Mouse (Mus musculus) forebrain, embryonic 16.5 days (tissue): ENCODE data around the gene Krt17. TPM values are rescaled to one million over a fixed set of nuclear protein-coding genes. Genes with fewer than 3 reads are reported as not detected.

Experiments
- ATAC-seq: fragments of 200-750 bp; cut with Nextera tagmentation; 2 replicates; pipeline ENCODE4 v1.8.0; 2017; ENCODE audit warnings: mild to moderate bottlenecking, moderate library complexity
- H3K27ac ChIP-seq: fragments of 300-500 bp; sonication (generic); 2 replicates; pipeline ENCODE4 v1.5.1; 2014; ENCODE audit warnings: low read length, control low read depth
- H3K27me3 ChIP-seq: fragments of 300-500 bp; sonication (generic); replicated peaks from 2 replicates; pipeline ENCODE4 v1.6.1; 2014; ENCODE audit warnings: low read length; ENCODE audit not compliant: control insufficient read depth, insufficient read depth
- H3K36me3 ChIP-seq: fragments of 300-500 bp; sonication (generic); 2 replicates; pipeline ENCODE4 v1.6.1; 2014; ENCODE audit not compliant: control insufficient read depth, insufficient read depth
- H3K4me1 ChIP-seq: fragments of 300-500 bp; sonication (generic); replicated peaks from 2 replicates; pipeline ENCODE4 v1.6.1; 2014; ENCODE audit warnings: low read length; ENCODE audit not compliant: control insufficient read depth, insufficient read depth
- H3K4me2 ChIP-seq: fragments of 300-500 bp; sonication (generic); 2 replicates; pipeline ENCODE4 v1.6.1; 2014; ENCODE audit warnings: mild to moderate bottlenecking, low read length, control low read depth
- H3K4me3 ChIP-seq: fragments of 300-500 bp; sonication (generic); replicated peaks from 2 replicates; pipeline ENCODE4 v1.5.1; 2014; ENCODE audit warnings: mild to moderate bottlenecking, low read length, control low read depth
- H3K9ac ChIP-seq: fragments of 300-500 bp; sonication (generic); replicated peaks from 2 replicates; pipeline ENCODE4 v1.6.1; 2014; ENCODE audit warnings: low read depth, low read length, control low read depth
- H3K9me3 ChIP-seq: fragments of 300-500 bp; sonication (generic); 2 replicates; pipeline ENCODE4 v1.6.1; 2016; ENCODE audit warnings: low read length; ENCODE audit not compliant: control insufficient read depth
- WGBS: fragments of 180-500 bp; shearing (Covaris S2); extraction: QIAGEN DNeasy Blood & Tissue Kit; methylation state at CpG from one replicate; pipeline ENCODE4 v1.1.7; 2014; 5-methylcytosine and 5-hydroxymethylcytosine counted together
- polyA plus RNA-seq: library from polyadenylated mRNA; unstranded; fragments of >200 nt; fragmentation: Nextera tagmentation; extraction: Ambion mirVana; gene quantifications from 2 replicates; pipeline ENCODE4 v1.2.1, GENCODE M21; 2015

Gene Krt17
- polyA plus RNA-seq, 1 experiment from 2014 or later, result 0.27 TPM

- H3K36me3 ChIP-seq, result no peaks in the 10 kb centered on the region
- no peak overlapping the region for H3K9ac ChIP-seq
- 72% methylated on average over 7 of the region's 7 CpGs for WGBS
- H3K4me1 ChIP-seq, result no peaks in the 10 kb centered on the region
- no peak overlapping the region for H3K27ac ChIP-seq
- ATAC-seq, result no peak
- no peaks in the 10 kb centered on the region for H3K27me3 ChIP-seq
- no peak overlapping the region for H3K4me2 ChIP-seq
- H3K9me3 ChIP-seq, result no peaks in the 10 kb centered on the region
- no peak overlapping the region for H3K4me3 ChIP-seq
These were observed 13.9 kb upstream of the Krt17 start for GRCm38 (mm10) chr11:100274719-100275118.

- H3K36me3 ChIP-seq, result no peaks in the 10 kb centered on the region
- H3K4me2 ChIP-seq, result no peak overlapping the region
- ATAC-seq, result no peak
- no peak overlapping the region for H3K27ac ChIP-seq
- H3K9ac ChIP-seq, result no peak overlapping the region
- H3K27me3 ChIP-seq, result no peaks in the 10 kb centered on the region
- 86% methylated on average over 1 of the region's 1 CpGs for WGBS
- no peaks in the 10 kb centered on the region for H3K4me1 ChIP-seq
- H3K4me3 ChIP-seq, result no peak overlapping the region
- no peaks in the 10 kb centered on the region for H3K9me3 ChIP-seq
These were observed 11.0 kb upstream of the Krt17 start for GRCm38 (mm10) chr11:100271878-100272277.

- no peak within 1 kb of the TSS for H3K4me2 ChIP-seq
- 80% methylated on average over 7 of the region's 7 CpGs for WGBS
- H3K4me1 ChIP-seq, result no peaks in the 10 kb centered on the region
- H3K9me3 ChIP-seq, result no peaks in the 10 kb centered on the region
- no peak within 1 kb of the TSS for H3K9ac ChIP-seq
- no peak within 1 kb of the TSS for H3K4me3 ChIP-seq
- H3K27me3 ChIP-seq, result no peaks in the 10 kb centered on the region
- no peak within 1 kb of the TSS for H3K27ac ChIP-seq
- ATAC-seq, result no peak
- no peaks in the 10 kb centered on the region for H3K36me3 ChIP-seq
These were observed 9.0 kb upstream of the Krt17 start, which contains the start of gene Krt42 for GRCm38 (mm10) chr11:100269821-100270332. Krt42 (minus strand) TSS chr11:100269871.

GRCm38 (mm10) chr11:100262058-100262980 lies 1.5 kb upstream of the Krt17 start:
- no peaks in the 10 kb centered on the region for H3K9me3 ChIP-seq
- H3K27me3 ChIP-seq, result no peaks in the 10 kb centered on the region
- no peak overlapping the region for H3K27ac ChIP-seq
- WGBS, result 32% methylated on average over 13 of the region's 13 CpGs
- H3K36me3 ChIP-seq, result no peaks in the 10 kb centered on the region
- H3K9ac ChIP-seq, result no peak overlapping the region
- no peak overlapping the region for H3K4me2 ChIP-seq
- ATAC-seq, result no peak
- H3K4me3 ChIP-seq, result no peak overlapping the region
- no peaks in the 10 kb centered on the region for H3K4me1 ChIP-seq

- Histone ChIP-seq H3K27ac (no peak overlapping the region), H3K27me3 (no peaks in the 10 kb centered on the region), H3K9me3 (no peaks in the 10 kb centered on the region), H3K36me3 (no peaks in the 10 kb centered on the region), H3K4me1 (no peaks in the 10 kb centered on the region), H3K9ac (no peak overlapping the region), H3K4me3 (no peak overlapping the region), H3K4me2 (no peak overlapping the region)
- no peak for ATAC-seq
- 77% methylated on average over 9 of the region's 9 CpGs for WGBS
These were observed 391 bp upstream of the Krt17 start for GRCm38 (mm10) chr11:100261235-100261605.

GRCm38 (mm10) chr11:100259079-100259478 lies 1.8 kb downstream of the Krt17 start:
- H3K27me3 ChIP-seq, result no peaks in the 10 kb centered on the region
- no peak for ATAC-seq
- no peak overlapping the region for H3K27ac ChIP-seq
- no peaks in the 10 kb centered on the region for H3K9me3 ChIP-seq
- WGBS, result 92% methylated on average over 9 of the region's 9 CpGs
- H3K4me2 ChIP-seq, result no peak overlapping the region
- H3K4me3 ChIP-seq, result no peak overlapping the region
- H3K4me1 ChIP-seq, result no peaks in the 10 kb centered on the region
- H3K9ac ChIP-seq, result no peak overlapping the region
- H3K36me3 ChIP-seq, result no peaks in the 10 kb centered on the region

GRCm38 (mm10) chr11:100257967-100258366 lies 2.9 kb downstream of the Krt17 start:
- H3K36me3 ChIP-seq, result no peaks in the 10 kb centered on the region
- H3K4me3 ChIP-seq, result no peak overlapping the region
- 90% methylated on average over 1 of the region's 1 CpGs for WGBS
- no peaks in the 10 kb centered on the region for H3K9me3 ChIP-seq
- no peak overlapping the region for H3K27ac ChIP-seq
- no peak overlapping the region for H3K9ac ChIP-seq
- no peak overlapping the region for H3K4me2 ChIP-seq
- H3K4me1 ChIP-seq, result no peaks in the 10 kb centered on the region
- no peak for ATAC-seq
- no peaks in the 10 kb centered on the region for H3K27me3 ChIP-seq

GRCm38 (mm10) chr11:100255514-100255913 lies 5.3 kb downstream of the Krt17 start:
- H3K27ac ChIP-seq, result no peak overlapping the region
- H3K4me2 ChIP-seq, result no peak overlapping the region
- WGBS, result 94% methylated on average over 6 of the region's 6 CpGs
- no peak overlapping the region for H3K4me3 ChIP-seq
- H3K36me3 ChIP-seq, result no peaks in the 10 kb centered on the region
- no peak overlapping the region for H3K9ac ChIP-seq
- no peak for ATAC-seq
- no peaks in the 10 kb centered on the region for H3K9me3 ChIP-seq
- H3K4me1 ChIP-seq, result no peaks in the 10 kb centered on the region
- H3K27me3 ChIP-seq, result no peaks in the 10 kb centered on the region

- H3K27me3 ChIP-seq, result no peaks in the 10 kb centered on the region
- H3K36me3 ChIP-seq, result no peaks in the 10 kb centered on the region
- H3K4me1 ChIP-seq, result no peaks in the 10 kb centered on the region
- H3K4me2 ChIP-seq, result no peak overlapping the region
- H3K4me3 ChIP-seq, result no peak overlapping the region
- no peak for ATAC-seq
- H3K9me3 ChIP-seq, result no peaks in the 10 kb centered on the region
- WGBS, result 67% methylated on average over 5 of the region's 5 CpGs
- no peak overlapping the region for H3K9ac ChIP-seq
- no peak overlapping the region for H3K27ac ChIP-seq
These were observed 6.3 kb downstream of the Krt17 start for GRCm38 (mm10) chr11:100254360-100255090.
